Mouse (Mus musculus) forebrain, embryonic 13.5 days (tissue): ENCODE measurements around the gene Zfp706. TPM values are rescaled to one million over a fixed set of nuclear protein-coding genes. Genes with fewer than 3 reads are reported as not detected.
"Not testable (repeated sequence)": the region's sequence is repeated elsewhere in the genome, so short reads cannot be mapped to it uniquely, and the experiment has no call there.

Experiments
- ATAC-seq: fragments of 200-750 bp; cut with Nextera tagmentation; 2 replicates; pipeline ENCODE4 v1.8.0; 2017
- H3K27ac ChIP-seq: fragments of 300-500 bp; sonication (generic); 2 replicates; pipeline ENCODE4 v1.5.1; 2015; ENCODE audit warnings: inconsistent platforms, mild to moderate bottlenecking, moderate library complexity
- H3K27me3 ChIP-seq: fragments of 300-500 bp; sonication (generic); 2 replicates; pipeline ENCODE4 v1.6.1; 2015; ENCODE audit warnings: mild to moderate bottlenecking, inconsistent platforms
- H3K36me3 ChIP-seq: fragments of 300-500 bp; sonication (generic); 2 replicates; pipeline ENCODE4 v1.6.1; 2015; ENCODE audit warnings: mild to moderate bottlenecking, inconsistent platforms; ENCODE audit not compliant: poor library complexity, severe bottlenecking
- H3K4me1 ChIP-seq: fragments of 300-500 bp; sonication (generic); 2 replicates; pipeline ENCODE4 v1.6.1; 2015; ENCODE audit warnings: inconsistent platforms
- H3K4me2 ChIP-seq: fragments of 300-500 bp; sonication (generic); 2 replicates; pipeline ENCODE4 v1.6.1; 2015; ENCODE audit warnings: inconsistent platforms, mild to moderate bottlenecking, moderate library complexity
- H3K4me3 ChIP-seq: fragments of 300-500 bp; sonication (generic); 2 replicates; pipeline ENCODE4 v1.5.1; 2015; ENCODE audit warnings: mild to moderate bottlenecking, inconsistent platforms
- H3K9ac ChIP-seq: fragments of 300-500 bp; sonication (generic); 2 replicates; pipeline ENCODE4 v1.6.1; 2015; ENCODE audit warnings: mild to moderate bottlenecking, inconsistent platforms
- H3K9me3 ChIP-seq: fragments of 300-500 bp; sonication (generic); replicated peaks from 2 replicates; pipeline ENCODE4 v1.6.1; 2016; ENCODE audit warnings: inconsistent platforms
- WGBS: fragments of 180-500 bp; shearing (Covaris S2); methylation state at CpG from one replicate; pipeline ENCODE4 v1.1.7; 2015; 5-methylcytosine and 5-hydroxymethylcytosine counted together
- polyA plus RNA-seq: library from polyadenylated mRNA; unstranded; fragments of >200 nt; fragmentation: Nextera tagmentation; extraction: Ambion mirVana; gene quantifications from 2 replicates; pipeline ENCODE4 v1.2.1, GENCODE M21; 2015

The Zfp706 gene
- polyA plus RNA-seq, 1 experiment from 2014 or later = 515 TPM

DNA sequence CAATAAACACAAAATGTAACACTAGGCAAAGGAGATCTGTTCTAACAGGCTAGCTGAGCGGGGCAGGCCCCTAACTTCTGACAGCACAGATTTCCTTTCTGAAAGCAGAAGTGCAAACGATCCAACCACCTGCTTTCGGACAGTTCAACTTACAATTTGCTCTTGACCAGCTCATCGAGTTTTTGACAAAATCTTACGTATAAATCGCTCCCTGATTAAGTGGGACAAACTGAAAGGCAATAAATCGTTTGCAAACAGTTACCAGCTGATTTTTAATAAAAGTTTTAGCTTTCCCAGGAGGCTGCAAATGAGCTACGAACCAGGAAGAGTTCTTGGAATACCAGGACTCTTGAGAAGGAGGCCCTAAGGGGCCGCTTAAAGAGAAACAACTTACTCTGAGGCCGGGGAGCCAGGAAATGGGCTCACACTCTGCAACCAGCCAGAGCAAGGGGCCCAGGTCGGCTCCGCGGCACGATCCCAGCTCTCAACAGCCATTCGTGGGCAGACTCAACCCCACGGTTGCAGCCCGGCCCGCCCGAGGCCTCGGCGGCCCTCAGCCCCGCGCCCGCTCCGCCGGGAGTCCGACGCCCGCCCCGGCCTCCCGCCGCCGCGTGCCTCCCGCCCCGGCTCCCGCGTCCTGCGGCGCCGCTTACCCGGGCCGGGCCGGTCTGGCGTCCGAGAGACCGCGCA lies 953 bp downstream of the Zfp706 start:
- Histone ChIP-seq H3K4me2 (peak overlapping the region; percentile 77), H3K9ac (peak overlapping the region; percentile 99), H3K9me3 (no peaks in the 10 kb centered on the region), H3K27ac (peak overlapping the region; percentile 93), H3K36me3 (peaks cover 22% of the 10 kb centered on the region), H3K4me3 (peak overlapping the region; percentile 92), H3K27me3 (no peaks in the 10 kb centered on the region), H3K4me1 (peaks cover 30% of the 10 kb centered on the region)
- ATAC-seq = no peak; the same call in 1 of the 2 replicates
- WGBS = under 1% methylated on average over 36 of the region's 48 CpGs

DNA sequence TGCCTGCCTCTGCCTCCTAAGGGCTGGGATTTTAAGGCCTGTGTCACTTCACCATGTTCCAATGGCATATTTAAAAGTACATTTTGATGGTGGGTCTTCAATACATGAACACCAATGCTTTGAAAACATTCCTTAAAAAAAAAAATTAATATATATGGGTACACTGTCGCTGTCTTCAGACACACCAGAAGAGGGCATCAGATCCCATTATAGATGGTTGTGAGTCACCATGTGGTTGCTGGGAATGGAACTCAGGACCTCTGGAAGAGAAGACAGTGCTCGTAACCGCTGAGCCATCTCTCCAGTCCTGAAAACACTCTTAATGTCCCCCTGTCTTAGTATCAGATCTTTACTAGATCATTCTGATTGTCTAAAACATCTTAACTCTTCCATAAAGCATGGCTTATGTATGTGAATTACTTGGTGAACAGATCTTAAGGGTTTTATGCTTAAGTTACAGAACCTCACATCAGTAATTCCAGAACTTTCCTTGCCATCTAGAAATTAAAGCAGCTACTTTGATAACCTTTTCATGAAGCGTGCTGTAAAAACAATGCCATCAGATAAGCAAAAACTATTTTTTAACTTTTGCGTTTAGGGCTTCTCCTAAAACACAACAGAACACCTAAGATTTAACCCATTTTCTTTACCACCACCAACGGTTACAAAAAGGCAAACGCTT lies 1.6 kb downstream of the Zfp706 start:
- Histone ChIP-seq H3K4me1 (peaks cover 30% of the 10 kb centered on the region), H3K36me3 (peaks cover 29% of the 10 kb centered on the region), H3K9me3 (no peaks in the 10 kb centered on the region), H3K27ac (0 out of 2 replicates have a peak overlapping the region, but pooled peaks have one; percentile 93), H3K9ac (peak overlapping the region; percentile 99), H3K4me3 (peak overlapping the region; percentile 92), H3K4me2 (peak overlapping the region; percentile 77), H3K27me3 (no peaks in the 10 kb centered on the region)
- WGBS = 40% methylated on average over 7 of the region's 7 CpGs
- no peak for ATAC-seq

DNA sequence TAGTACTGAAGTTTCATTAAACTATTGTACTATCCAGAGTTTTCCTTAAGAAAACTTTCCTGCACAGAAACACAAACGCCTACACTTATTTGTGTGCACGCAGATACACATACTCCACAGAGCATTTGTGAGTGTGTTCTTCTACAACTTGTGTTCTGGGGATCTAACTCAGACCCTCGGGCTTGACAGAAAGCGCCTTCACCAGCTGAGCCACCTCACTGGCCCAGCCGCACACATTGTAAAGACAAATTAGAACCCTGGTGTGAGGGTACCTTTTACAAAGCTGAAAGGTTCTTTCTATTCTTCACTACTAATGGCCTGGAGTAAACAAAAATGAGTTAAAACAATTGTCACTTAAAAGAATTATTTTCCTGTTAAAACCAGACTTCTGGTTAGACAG lies 2.7 kb downstream of the Zfp706 start:
- Histone ChIP-seq H3K9me3 (no peaks in the 10 kb centered on the region), H3K27ac (no peak overlapping the region), H3K4me1 (peaks cover 30% of the 10 kb centered on the region), H3K9ac (no peak overlapping the region), H3K4me2 (peak overlapping the region; percentile 77), H3K4me3 (peak overlapping the region; percentile 92; the same call in 1 of the 2 replicates), H3K36me3 (peaks cover 38% of the 10 kb centered on the region), H3K27me3 (no peaks in the 10 kb centered on the region)
- ATAC-seq = no peak
- WGBS = 59% methylated on average over 5 of the region's 5 CpGs

DNA sequence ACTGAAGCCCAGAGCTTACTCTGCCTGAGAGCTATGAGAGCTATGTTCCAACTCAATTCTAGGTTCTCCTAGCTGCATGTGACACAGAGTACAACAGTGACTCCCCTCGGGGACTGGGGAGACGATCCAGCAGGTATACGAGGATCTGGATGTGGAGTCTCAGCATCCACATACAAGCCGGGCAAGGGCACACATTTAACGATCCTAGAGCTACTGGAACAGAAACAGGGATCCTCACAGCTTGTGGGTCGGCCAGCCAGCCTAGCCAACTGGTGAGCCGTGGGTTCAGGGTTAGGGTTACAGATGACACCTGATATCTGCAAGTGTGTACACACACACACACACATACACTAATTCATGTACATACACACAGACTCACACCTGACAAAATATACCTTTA lies 5.3 kb downstream of the Zfp706 start:
- Histone ChIP-seq H3K9me3 (peaks cover 4% of the 10 kb centered on the region; the same call in 1 of the 2 replicates), H3K9ac (no peak overlapping the region), H3K27ac (no peak overlapping the region), H3K4me1 (peaks cover 21% of the 10 kb centered on the region), H3K4me2 (no peak overlapping the region), H3K4me3 (no peak overlapping the region), H3K36me3 (peaks cover 64% of the 10 kb centered on the region), H3K27me3 (no peaks in the 10 kb centered on the region)
- 95% methylated on average over 7 of the region's 7 CpGs for WGBS
- ATAC-seq = no peak

DNA sequence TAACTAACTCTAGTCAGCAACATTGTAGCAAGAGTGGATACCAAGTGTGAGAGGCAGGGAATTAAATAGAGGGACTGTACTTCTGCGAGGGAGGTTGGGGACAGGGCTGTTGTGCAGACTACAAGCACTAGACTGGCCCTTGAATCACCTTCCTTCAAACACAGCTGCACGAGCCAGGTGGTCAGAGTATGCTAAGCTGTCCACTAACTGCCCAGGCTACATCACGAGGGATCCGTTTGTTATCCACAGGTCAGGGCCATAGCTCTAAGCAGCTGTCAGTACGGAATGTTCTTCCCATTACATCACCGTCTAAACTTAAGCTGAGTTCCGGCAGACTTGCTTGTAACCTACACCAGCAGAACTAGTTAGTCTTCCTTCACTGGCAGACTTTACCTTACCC lies 8.0 kb downstream of the Zfp706 start:
- not testable (repeated sequence) for H3K4me3 ChIP-seq, H3K9me3 ChIP-seq, H3K4me1 ChIP-seq, H3K9ac ChIP-seq, ATAC-seq, H3K4me2 ChIP-seq, H3K27ac ChIP-seq, H3K27me3 ChIP-seq
- H3K36me3 ChIP-seq = peaks cover 71% of the 10 kb centered on the region
- WGBS = 93% methylated on average over 7 of the region's 7 CpGs

DNA sequence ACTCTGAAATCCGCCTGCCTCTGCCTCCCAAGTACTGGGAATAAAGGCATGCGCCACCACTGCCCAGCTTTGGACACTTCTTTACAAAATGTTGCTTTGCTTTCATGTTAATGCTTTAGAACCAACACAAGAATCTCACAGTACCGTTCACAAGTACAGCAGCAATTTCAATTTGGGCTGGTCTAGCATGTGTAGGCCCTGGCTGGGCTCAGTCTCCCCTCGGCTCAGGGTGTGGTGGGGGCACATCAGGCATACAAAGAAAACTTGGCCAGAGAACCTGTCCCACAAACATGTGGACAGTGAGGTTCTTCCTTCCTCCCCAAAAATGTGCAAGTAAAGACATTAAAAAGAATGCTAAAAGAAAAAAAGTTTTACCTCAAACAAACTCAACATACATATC lies 12.4 kb downstream of the Zfp706 start:
- Histone ChIP-seq H3K9ac (no peak overlapping the region), H3K9me3 (peaks cover 4% of the 10 kb centered on the region; the same call in 1 of the 2 replicates), H3K4me2 (no peak overlapping the region), H3K4me3 (no peak overlapping the region), H3K27ac (no peak overlapping the region), H3K36me3 (peaks cover 35% of the 10 kb centered on the region), H3K27me3 (no peaks in the 10 kb centered on the region), H3K4me1 (peaks cover 21% of the 10 kb centered on the region)
- 89% methylated on average over 4 of the region's 4 CpGs for WGBS
- ATAC-seq = no peak

DNA sequence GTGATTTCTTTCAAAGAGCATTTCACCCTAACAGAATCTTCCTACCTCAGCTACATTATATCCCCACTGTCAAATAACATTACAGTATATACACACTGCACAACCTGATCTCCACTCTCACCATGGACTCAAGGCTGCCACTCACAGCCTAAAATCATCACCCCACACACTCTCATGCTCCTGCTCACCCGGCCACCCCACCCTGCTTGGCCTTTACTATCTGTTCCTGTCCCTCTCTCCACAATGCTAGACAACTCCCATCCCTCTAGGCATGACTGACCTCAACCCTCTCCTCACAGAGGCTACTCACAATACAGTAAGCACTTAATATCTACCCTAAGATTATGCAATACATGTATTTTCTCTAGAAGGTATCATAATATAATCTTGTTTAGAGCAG lies 12.9 kb downstream of the Zfp706 start:
- 63% methylated on average over 1 of the region's 1 CpGs for WGBS
- no peak overlapping the region for H3K27ac ChIP-seq
- ATAC-seq = no peak

DNA sequence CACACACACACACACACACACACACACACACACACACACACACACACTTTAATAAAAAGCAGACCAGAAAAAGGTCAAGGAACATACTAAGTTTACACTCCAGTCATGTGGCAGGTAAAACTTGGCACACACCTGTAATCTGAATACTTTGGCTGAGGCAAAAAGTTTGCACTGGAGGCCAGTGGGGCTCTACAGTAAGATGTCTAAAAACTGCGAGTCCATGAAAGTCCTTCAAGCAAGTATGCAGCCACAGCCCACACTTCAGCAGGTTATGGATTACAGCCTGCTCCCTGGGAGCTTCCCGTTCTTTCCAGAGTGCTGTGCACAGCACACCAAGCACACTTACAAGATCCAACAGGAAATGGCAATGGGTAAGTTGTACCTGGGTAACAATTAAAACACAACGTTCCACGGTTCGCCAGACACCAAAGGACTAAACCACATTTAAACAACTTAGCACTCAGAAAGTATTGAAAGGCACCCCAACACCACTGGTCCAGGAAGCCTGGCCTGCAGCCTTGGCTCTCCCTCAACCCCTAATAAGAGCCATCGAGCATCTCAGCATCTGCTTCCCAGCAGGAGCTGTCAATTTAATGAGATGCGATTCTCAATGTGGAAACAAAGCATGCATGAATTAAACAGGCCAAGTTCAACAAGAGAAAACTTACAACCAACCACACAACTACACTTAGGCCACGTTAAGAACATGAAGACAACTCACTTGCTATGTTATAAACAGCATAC lies 14.0 kb downstream of the Zfp706 start:
- H3K9me3 ChIP-seq = peaks cover 4% of the 10 kb centered on the region; the same call in 1 of the 2 replicates
- ATAC-seq = peak; percentile 76
- no peak overlapping the region for H3K4me2 ChIP-seq
- H3K36me3 ChIP-seq = peaks cover 20% of the 10 kb centered on the region
- peaks cover 21% of the 10 kb centered on the region for H3K4me1 ChIP-seq
- H3K9ac ChIP-seq = no peak overlapping the region
- peak overlapping the region; percentile 40; the same call in 1 of the 2 replicates for H3K27ac ChIP-seq
- H3K4me3 ChIP-seq = no peak overlapping the region
- no peaks in the 10 kb centered on the region for H3K27me3 ChIP-seq
- WGBS = 37% methylated on average over 8 of the region's 8 CpGs

More for the DNA sequence above, 12.9 kb downstream of the Zfp706 start:
- H3K9me3 ChIP-seq = peaks cover 4% of the 10 kb centered on the region; the same call in 1 of the 2 replicates
- peaks cover 31% of the 10 kb centered on the region for H3K36me3 ChIP-seq
- H3K9ac ChIP-seq = no peak overlapping the region
- H3K4me2 ChIP-seq = no peak overlapping the region
- H3K4me3 ChIP-seq = no peak overlapping the region
- H3K27me3 ChIP-seq = no peaks in the 10 kb centered on the region
- H3K4me1 ChIP-seq = peaks cover 21% of the 10 kb centered on the region

DNA sequence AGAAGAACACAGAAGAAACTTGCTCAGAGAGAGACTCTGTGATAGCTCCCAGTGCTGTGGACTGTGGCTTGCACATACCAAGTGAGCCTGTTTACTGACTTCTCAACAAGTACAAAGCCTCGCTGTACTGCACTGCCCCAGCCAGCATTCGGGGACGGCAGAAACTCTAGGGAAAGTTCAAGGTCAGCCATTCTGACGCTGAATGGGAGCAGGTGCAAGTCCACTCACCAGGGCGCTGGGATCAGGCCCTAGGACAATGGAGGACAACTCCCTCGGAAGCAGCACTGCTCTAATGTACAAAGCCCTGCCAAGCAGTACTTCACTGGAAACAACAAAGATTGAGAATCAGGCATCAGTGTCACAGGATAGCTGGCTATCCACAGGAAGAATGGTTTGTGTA lies 16.2 kb downstream of the Zfp706 start:
- Histone ChIP-seq H3K9ac (no peak overlapping the region), H3K4me1 (peaks cover 29% of the 10 kb centered on the region), H3K4me3 (no peak overlapping the region), H3K27me3 (no peaks in the 10 kb centered on the region), H3K27ac (no peak overlapping the region), H3K4me2 (no peak overlapping the region), H3K9me3 (no peaks in the 10 kb centered on the region), H3K36me3 (peaks cover 4% of the 10 kb centered on the region; the same call in 1 of the 2 replicates)
- ATAC-seq = no peak
- 47% methylated on average over 6 of the region's 6 CpGs for WGBS

DNA sequence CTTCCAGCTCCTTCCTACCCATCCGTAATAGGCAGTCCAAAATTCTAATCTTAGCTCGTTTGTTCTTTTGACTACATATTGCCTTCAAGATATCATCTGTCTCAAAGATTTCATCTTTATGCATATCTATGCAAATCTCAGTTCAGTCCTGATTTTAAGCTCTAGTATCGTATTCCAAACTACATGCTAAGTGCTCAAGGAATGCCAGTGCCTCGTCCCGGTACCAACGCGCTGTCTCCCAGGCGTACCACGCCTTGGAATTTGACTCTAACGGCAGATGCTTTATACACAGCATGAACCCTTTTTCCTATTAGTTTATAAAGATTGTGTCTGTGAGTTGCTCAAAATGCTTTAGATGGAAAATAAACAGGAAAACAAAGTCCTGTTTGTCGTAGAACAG lies 17.7 kb downstream of the Zfp706 start:
- Histone ChIP-seq H3K9ac (no peak overlapping the region), H3K27ac (no peak overlapping the region), H3K36me3 (no peaks in the 10 kb centered on the region; the same call in 1 of the 2 replicates), H3K4me1 (peaks cover 29% of the 10 kb centered on the region), H3K27me3 (no peaks in the 10 kb centered on the region), H3K9me3 (no peaks in the 10 kb centered on the region), H3K4me2 (no peak overlapping the region), H3K4me3 (no peak overlapping the region)
- 85% methylated on average over 11 of the region's 11 CpGs for WGBS
- ATAC-seq = no peak

DNA sequence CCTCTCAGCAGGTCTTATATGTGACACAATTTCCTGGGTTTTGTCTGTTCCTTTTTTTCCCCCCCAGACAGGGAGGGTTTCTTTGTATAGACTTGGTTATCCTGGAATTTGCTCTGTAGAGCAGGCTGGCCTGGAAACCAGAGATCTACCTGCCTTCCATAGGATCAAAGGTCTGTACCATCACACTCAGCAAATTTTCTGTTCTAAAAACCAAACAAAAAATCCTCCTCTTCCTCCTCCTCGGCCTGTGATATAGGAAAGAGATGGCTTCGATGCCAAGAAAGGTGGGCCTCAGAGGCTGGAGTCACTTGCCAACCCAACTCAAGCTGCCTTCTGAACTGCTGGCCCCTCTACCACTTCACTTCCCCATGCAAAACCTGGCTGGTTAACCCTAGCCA lies 18.9 kb downstream of the Zfp706 start:
- no peak overlapping the region for H3K4me2 ChIP-seq
- H3K4me1 ChIP-seq = peaks cover 23% of the 10 kb centered on the region
- no peak overlapping the region for H3K27ac ChIP-seq
- no peaks in the 10 kb centered on the region for H3K9me3 ChIP-seq
- H3K4me3 ChIP-seq = no peak overlapping the region
- H3K36me3 ChIP-seq = no peaks in the 10 kb centered on the region
- H3K9ac ChIP-seq = no peak overlapping the region
- ATAC-seq = no peak
- no peaks in the 10 kb centered on the region for H3K27me3 ChIP-seq
- 86% methylated on average over 2 of the region's 2 CpGs for WGBS
